Mouse (Mus musculus): Measurements from ENCODE around the gene Hmgb1. TPM values are rescaled to one million over a fixed set of nuclear protein-coding genes. Genes with fewer than 3 reads are reported as not detected.

Gene Hmgb1
- polyA plus RNA-seq, 1 experiment: 760 TPM

DNA sequence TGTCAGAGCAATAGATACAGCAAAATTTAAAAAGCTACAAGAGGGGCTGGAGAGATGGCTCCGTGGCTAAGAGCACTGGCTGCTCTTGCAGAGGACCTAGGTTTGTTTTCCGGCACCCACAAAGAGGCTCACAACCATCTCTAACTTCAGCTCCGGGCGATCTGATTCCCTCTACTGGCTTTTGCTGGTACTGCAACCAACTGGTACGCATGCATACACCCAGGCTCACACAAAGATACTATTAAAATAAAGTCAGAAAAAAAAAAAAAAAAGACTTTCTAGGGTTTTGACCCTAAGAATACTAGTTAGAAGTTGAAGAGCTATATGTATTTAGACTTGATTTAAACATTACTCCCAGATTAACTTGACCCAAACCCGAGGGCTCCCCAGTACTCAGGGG is 82.4 kb downstream of the Hmgb1 start:
- no peak for TF ChIP-seq GATA1 (IDR thresholded peaks at IDR 0.05; ENCODE audit: low read length)

DNA sequence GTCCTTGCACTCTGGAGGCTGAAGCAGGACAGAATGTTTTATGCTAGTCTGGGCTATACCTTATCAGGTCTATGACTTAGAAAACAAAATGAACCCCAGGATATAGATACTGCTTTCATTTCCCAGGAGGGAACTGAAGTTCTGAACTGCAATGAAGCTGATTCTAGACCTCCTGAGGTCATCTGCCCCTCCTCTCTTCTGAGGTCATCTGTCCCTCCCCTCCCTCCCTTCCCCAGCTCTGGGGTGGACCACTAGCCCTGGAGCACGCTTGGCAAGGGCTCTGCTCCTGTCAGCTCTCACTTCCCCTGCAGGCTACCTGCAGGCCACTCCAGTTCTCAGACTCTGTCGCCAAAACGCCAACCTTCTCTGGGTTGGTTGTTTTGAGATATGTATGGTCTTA is 84.2 kb downstream of the Hmgb1 start:
- no peak for TF ChIP-seq GATA1 (IDR thresholded peaks at IDR 0.05; ENCODE audit: low read length)

DNA sequence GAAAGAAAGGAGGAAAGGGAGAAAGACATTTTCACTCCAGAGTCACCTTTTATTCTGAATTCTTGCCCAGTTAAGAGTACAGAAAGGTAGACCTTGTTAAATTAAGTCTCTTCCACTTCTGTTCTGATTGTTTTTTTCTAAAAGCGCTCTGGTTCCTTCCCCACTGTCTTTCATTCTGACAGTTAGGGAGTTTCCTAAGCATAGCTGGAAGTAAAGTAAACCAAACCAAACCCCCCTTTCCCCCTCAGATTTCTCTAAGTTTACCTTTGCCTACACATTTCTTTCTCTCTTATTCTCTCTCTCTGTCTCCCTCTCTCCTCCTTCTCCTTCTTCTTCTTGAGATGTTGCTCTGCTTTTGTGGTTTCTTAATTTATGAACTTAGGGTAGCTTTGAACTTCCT is 85.3 kb downstream of the Hmgb1 start:
- TF ChIP-seq GATA1 (IDR thresholded peaks at IDR 0.05; ENCODE audit: low read length): no peak

DNA sequence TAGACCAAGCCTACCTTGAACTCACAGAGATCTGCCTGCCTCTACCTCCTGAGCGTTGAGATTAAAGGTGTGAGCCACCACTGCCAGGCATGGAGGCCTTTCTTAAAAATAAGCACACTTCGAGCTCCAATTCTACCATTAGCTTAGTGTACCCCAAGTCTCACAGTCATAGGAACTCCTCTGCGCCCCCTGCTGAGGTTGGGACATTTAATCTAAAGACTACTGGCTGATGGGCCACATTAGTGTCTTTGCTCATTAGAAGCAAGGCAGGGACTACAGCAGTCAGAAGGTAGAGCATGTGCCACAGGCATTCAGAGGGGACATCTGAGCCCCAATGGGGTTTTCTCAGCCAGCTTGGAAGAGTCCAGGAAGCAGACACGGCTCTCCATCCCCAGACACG is 86.4 kb downstream of the Hmgb1 start:
- no peak for TF ChIP-seq GATA1 (IDR thresholded peaks at IDR 0.05; ENCODE audit: low read length)

DNA sequence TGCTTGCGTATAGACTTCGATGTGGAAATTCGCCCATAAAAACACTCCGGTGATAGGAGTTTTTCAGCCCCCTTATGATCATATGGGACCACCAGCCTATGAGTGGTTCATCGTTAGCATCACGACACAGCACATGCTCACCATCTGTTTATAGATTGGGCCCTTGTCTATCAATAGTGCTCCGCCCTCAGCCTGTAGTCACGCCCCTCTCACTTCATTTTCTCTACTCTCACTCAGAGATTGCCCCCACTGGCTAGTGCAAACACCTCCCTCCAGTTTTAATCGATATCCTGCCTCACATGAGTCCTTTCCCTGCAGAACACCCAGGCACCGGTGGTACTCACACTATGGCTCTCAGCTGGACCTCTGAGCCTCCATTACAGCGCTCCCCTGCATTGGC is 88.0 kb downstream of the Hmgb1 start:
- no peak for TF ChIP-seq GATA1 (IDR thresholded peaks at IDR 0.05; ENCODE audit: low read length)

DNA sequence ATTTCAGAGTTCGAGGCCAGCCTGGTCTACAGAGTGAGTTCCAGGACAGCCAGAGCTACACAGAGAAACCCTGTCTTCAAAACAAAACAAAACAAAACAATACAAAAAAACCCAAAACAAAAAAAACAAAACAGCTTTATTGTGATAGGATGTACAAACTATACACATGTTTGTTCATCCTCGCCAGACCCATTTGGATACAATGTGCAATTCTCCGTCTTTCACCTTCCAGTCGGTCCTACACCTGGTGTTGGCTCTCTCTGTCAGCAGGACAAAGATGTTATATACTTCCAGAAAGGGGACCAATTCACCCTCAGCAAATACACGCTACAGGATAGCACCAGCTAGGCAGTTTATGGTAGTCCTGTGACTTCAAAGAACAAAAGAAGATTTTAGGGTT is 91.4 kb downstream of the Hmgb1 start:
- no peak for TF ChIP-seq GATA1 (IDR thresholded peaks at IDR 0.05; ENCODE audit: low read length)

DNA sequence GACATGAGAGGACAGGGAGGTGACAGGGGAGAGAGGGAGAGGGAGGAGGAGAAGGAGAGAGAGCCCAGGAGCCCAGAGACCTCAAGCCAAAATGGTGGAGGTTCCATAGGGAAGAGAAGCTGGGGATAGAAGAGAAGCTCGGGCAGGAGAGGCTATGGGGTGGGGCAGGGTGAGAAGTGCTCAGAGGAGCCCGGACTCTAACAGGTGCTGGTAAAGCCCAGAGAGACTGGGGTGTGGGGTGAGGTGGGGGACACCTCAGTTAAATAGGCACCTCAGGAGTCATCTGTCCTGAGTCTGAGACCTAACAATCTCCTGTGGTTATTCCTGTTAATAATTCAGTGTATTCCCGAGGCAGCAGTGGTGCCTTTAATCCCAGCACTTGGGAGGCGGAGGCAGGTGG is 91.8 kb downstream of the Hmgb1 start:
- no peak for TF ChIP-seq GATA1 (IDR thresholded peaks at IDR 0.05; ENCODE audit: low read length)

GRCm38 (mm10) chr5:149091256-149091655 is 93.0 kb downstream of the Hmgb1 start:
- TF ChIP-seq GATA1 (IDR thresholded peaks at IDR 0.05; ENCODE audit: low read length): no peak

- TF ChIP-seq GATA1 (IDR thresholded peaks at IDR 0.05; ENCODE audit: low read length): no peak
Observed at GRCm38 (mm10) chr5:149089860-149090259, 94.4 kb downstream of the Hmgb1 start.

DNA sequence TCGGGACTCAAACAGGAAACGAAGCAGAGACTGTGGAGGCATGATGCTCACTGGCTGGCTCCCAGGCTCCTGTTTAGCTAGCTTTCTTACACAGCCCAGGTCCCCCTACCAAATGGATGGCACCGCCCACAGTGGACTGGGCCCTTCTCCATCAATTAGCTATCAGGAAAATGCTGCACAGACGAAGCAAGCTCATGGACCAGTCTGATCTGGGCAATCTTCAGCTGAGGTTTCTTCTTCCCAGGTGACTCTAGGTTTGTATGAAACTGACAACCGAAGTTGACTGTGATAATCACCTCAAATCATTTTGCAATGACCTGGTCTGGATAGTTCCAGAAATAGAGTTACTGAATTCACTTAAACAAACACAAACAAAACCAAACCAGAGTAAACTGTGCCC is 94.8 kb downstream of the Hmgb1 start:
- no peak for TF ChIP-seq GATA1 (IDR thresholded peaks at IDR 0.05; ENCODE audit: low read length)

DNA sequence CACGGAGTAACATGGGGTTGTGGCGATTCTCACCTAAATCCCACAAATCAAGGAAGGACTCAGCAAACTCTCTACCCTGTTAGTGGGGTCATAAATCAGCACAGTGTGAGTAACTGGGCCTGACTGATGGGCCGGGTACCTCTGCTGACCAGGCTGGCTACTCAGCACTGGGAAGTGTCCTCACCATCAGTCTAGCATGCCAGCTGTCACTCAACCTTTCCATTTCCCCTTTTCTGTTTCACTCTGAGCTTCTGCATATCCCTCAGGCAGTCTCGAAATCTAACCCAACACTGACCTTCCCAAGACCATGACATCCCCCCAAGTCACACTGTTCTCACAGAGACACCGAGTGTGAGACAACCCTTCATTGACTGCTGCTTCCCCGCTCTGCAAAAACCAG is 95.4 kb downstream of the Hmgb1 start:
- no peak for TF ChIP-seq GATA1 (IDR thresholded peaks at IDR 0.05; ENCODE audit: low read length)

DNA sequence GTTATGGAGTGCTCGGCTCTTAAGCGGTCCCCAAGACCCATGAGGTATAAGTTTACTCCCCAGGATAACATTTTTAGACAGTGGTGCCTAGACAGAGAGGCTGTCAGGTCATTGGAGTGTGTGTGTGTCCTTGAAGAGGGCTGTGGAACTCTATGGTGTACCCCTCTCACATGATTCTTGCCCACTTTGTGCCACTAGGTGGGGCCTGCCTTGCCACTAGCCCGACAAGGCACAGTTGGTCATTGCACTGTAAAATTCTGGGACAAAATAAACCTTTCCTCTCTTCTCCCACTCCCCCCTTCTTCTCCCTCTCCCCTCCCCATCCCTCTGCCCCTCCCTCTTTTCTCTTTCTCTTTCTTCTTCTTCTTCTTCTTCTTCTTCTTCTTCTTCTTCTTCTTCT is 96.1 kb downstream of the Hmgb1 start:
- no peak for TF ChIP-seq GATA1 (IDR thresholded peaks at IDR 0.05; ENCODE audit: low read length)

GRCm38 (mm10) chr5:149086382-149087244 is 97.7 kb downstream of the Hmgb1 start:
- TF ChIP-seq GATA1 (IDR thresholded peaks at IDR 0.05; ENCODE audit: low read length): no peak

DNA sequence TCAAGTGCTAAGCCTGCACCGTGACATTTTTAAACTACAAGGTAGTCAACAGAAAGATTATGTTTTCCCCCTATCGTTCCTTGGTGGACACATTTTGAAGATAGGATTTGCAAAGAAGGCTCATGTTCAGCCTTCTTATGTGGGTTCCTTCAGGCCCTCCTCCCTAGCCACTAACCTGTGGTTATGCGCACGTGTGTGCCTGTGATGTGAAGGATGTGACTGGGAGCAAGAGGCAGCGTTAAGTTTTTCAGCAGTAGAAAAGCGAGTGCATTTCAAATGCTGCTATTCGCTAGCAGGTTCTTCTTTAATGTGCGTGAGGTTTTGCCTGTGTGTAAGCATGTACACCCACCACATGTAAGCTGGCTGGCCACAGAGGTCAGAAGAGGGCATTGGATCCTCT is 103.8 kb downstream of the Hmgb1 start:
- no peak for TF ChIP-seq GATA1 (IDR thresholded peaks at IDR 0.05; ENCODE audit: low read length)

DNA sequence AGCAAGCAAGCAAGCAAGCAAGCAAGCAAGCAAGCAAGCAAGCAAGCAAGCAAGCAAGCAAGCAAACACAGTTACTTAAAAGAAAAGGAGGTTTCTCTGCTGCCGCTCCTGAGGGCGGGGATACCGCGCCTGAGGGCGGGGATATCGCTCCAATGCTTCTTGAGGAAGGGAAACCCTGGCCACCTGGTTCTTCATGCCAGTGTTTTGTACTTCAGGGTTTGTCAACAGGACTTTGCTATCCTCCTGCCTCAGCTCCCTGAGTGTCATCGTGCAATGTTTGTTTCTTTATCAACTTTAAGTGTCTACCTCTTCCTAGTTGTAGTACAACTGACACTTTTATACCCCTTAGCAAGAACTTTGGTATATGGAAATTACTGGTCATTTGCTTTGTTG is 104.5 kb downstream of the Hmgb1 start:
- TF ChIP-seq GATA1 (IDR thresholded peaks at IDR 0.05; ENCODE audit: low read length): no peak

DNA sequence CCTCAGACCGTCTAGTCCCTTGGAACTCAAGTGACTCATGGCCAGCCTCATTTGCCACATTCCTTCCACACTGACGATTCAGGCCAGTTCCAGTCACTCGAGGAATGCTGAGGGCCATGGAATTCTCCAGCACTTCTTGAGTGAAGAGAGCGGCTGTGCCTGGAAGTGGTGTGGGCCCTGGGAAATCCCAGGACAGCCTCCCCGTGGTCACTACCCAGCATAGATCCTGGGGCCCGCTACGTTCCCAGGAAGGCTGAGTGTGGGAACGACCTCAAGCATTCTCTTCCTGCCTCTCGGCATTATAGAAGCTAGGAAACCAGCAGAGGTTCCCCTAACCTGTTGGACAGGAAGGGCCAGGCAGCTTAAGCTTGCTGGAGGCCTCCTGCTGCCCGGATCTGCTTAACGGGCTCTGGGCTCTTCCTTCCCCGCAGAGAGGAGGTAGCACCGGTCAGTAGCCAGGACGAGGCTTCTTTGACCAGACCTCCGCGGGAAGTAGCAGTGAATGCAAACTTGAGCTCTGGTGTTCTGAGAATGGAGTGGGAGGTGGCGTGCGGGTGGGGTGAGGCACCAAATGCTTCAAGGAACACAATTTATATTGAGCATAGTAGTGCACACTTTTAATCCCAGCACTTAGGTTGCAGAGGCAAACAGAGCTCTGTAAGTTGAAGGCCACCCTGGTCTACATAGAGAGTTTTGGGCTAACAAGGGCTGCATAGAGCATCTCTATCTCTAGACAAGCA is 105.1 kb downstream of the Hmgb1 start:
- no peak for TF ChIP-seq GATA1 (IDR thresholded peaks at IDR 0.05; ENCODE audit: low read length)

DNA sequence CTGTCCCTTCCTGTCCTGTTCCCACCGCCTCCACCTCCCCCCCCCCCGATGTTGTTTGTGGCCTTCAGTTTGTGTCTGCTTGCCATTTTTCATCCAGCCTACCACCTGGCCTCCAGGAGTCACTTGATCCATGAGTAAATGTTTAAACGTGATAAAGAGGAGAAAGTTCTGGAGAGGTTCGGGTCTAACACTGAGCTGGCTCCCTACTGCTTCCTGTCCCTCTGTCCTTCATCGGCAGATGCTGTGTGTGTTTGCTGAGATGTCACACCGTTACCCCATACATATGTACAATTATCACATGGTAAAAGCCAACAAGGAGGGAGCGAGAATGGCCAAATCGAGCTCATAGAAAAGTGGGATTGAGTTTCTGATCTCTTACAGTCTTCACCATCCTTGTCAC is 107.2 kb downstream of the Hmgb1 start:
- TF ChIP-seq GATA1 (IDR thresholded peaks at IDR 0.05; ENCODE audit: low read length): no peak

All from G1E-ER4 (cell line).